Mouse (Mus musculus) forebrain, embryonic 13.5 days (tissue): ENCODE results near the gene Gm17783. TPM values are rescaled to one million over a fixed set of nuclear protein-coding genes. Genes with fewer than 3 reads are reported as not detected.
A peak's percentile ranks its signal among the peaks of the same experiment; 100 is the strongest.
"Not testable (repeated sequence)": the region's sequence is repeated elsewhere in the genome, so short reads cannot be mapped to it uniquely, and the experiment has no call there.

Source experiments
- ATAC-seq: fragments of 200-750 bp; cut with Nextera tagmentation; 2 replicates; pipeline ENCODE4 v1.8.0; 2017
- H3K27ac ChIP-seq: fragments of 300-500 bp; sonication (generic); 2 replicates; pipeline ENCODE4 v1.5.1; 2015; ENCODE audit warnings: inconsistent platforms, mild to moderate bottlenecking, moderate library complexity
- H3K27me3 ChIP-seq: fragments of 300-500 bp; sonication (generic); 2 replicates; pipeline ENCODE4 v1.6.1; 2015; ENCODE audit warnings: mild to moderate bottlenecking, inconsistent platforms
- H3K36me3 ChIP-seq: fragments of 300-500 bp; sonication (generic); 2 replicates; pipeline ENCODE4 v1.6.1; 2015; ENCODE audit warnings: mild to moderate bottlenecking, inconsistent platforms; ENCODE audit not compliant: poor library complexity, severe bottlenecking
- H3K4me1 ChIP-seq: fragments of 300-500 bp; sonication (generic); 2 replicates; pipeline ENCODE4 v1.6.1; 2015; ENCODE audit warnings: inconsistent platforms
- H3K4me2 ChIP-seq: fragments of 300-500 bp; sonication (generic); 2 replicates; pipeline ENCODE4 v1.6.1; 2015; ENCODE audit warnings: inconsistent platforms, mild to moderate bottlenecking, moderate library complexity
- H3K4me3 ChIP-seq: fragments of 300-500 bp; sonication (generic); 2 replicates; pipeline ENCODE4 v1.5.1; 2015; ENCODE audit warnings: mild to moderate bottlenecking, inconsistent platforms
- H3K9ac ChIP-seq: fragments of 300-500 bp; sonication (generic); 2 replicates; pipeline ENCODE4 v1.6.1; 2015; ENCODE audit warnings: mild to moderate bottlenecking, inconsistent platforms
- H3K9me3 ChIP-seq: fragments of 300-500 bp; sonication (generic); replicated peaks from 2 replicates; pipeline ENCODE4 v1.6.1; 2016; ENCODE audit warnings: inconsistent platforms
- WGBS: fragments of 180-500 bp; shearing (Covaris S2); methylation state at CpG from one replicate; pipeline ENCODE4 v1.1.7; 2015; 5-methylcytosine and 5-hydroxymethylcytosine counted together
- polyA plus RNA-seq: library from polyadenylated mRNA; unstranded; fragments of >200 nt; fragmentation: Nextera tagmentation; extraction: Ambion mirVana; gene quantifications from 2 replicates; pipeline ENCODE4 v1.2.1, GENCODE M21; 2015

Gm17783 gene
- polyA plus RNA-seq, 1 experiment from 2014 or later: not detected

DNA sequence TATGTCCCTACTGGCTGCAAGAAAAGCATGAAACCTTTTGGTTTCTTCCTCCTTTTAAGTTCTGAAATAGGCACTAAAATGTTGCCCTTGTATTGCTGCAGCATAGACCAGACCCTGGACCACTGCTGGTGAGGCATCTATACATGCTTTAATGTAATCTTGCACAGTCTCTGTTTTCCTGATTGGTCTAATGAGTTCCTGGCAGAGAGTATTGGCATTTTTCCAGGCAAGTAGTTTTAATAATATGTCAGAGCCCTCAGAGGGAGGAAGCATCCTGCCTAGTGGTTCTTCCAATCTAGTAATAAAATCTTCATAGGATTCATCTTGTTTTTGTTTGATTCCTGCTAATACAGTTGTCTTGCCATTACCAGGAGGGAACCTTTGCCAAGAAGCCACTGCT is 54.9 kb downstream of the Gm17783 start:
- Histone ChIP-seq H3K9ac (no peak overlapping the region), H3K9me3 (no peaks in the 10 kb centered on the region), H3K27ac (no peak overlapping the region), H3K4me1 (no peaks in the 10 kb centered on the region), H3K4me3 (no peak overlapping the region), H3K4me2 (no peak overlapping the region), H3K27me3 (no peaks in the 10 kb centered on the region), H3K36me3 (no peaks in the 10 kb centered on the region)
- peak; percentile 70 for ATAC-seq

DNA sequence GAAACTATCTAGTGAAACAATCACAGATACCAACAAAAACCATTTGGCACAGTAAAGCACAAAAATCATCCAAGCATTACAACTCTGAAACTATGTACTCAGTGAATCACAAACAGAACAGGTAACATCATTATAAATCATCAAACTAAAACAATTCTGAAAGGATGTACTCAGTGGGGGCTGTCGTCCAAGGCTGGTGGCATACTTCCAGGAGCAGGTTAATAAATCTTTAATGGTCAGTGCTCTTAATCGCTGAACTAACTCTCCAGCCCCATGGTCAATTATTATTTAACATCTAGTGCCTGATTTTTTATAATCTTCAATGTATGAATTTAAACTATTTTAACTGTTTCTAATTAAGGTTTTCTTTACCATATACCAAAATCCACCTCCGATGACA is 60.0 kb downstream of the Gm17783 start:
- not testable (repeated sequence) for H3K27me3 ChIP-seq, H3K36me3 ChIP-seq, H3K4me2 ChIP-seq, H3K9me3 ChIP-seq, H3K27ac ChIP-seq, H3K9ac ChIP-seq, ATAC-seq, H3K4me3 ChIP-seq, H3K4me1 ChIP-seq
- WGBS: 78% methylated on average over 3 of the region's 3 CpGs

Other genes with a start within 250 kb of the Gm17783 start
- 102 and 126 TPM in 2 replicates for gene Cd200, start 123.0 kb downstream of the Gm17783 start, polyA plus RNA-seq
- not detected in 2 replicates for gene Gm609, start 39.1 kb downstream of the Gm17783 start, polyA plus RNA-seq
- gene Slc9c1, start 3.3 kb upstream of the Gm17783 start, polyA plus RNA-seq: not detected in 2 replicates
- gene Gcsam, start 78.3 kb upstream of the Gm17783 start, polyA plus RNA-seq: not detected in 2 replicates
- gene BC016579, start 122.0 kb upstream of the Gm17783 start, polyA plus RNA-seq: not detected in 2 replicates
- gene Tmprss7, start 161.6 kb upstream of the Gm17783 start, polyA plus RNA-seq: 0.40 and 0.52 TPM in 2 replicates
- 467 and 499 TPM in 2 replicates for gene Tagln3, start 192.6 kb upstream of the Gm17783 start, polyA plus RNA-seq
- gene Abhd10, start 210.9 kb upstream of the Gm17783 start, polyA plus RNA-seq: 44.2 and 50.4 TPM in 2 replicates